Mouse (Mus musculus) small intestine, adult 2 months (tissue): Measurements from ENCODE around the gene Suclg2.

Experiments used
- CTCF ChIP-seq: fragments of 200-500 bp; IDR thresholded peaks from 2 replicates; pipeline ENCODE4 v1.5.1; 2012; ENCODE audit warnings: low read depth, mild to moderate bottlenecking, control low read depth, inconsistent platforms, low read length, moderate library complexity, mixed read lengths; ENCODE audit not compliant: insufficient replicate concordance, insufficient read length; ENCODE audit errors: extremely low read depth
- POLR2A ChIP-seq: fragments of 200-500 bp; IDR thresholded peaks from 2 replicates; pipeline ENCODE4 v1.6.1; 2012; ENCODE audit warnings: low read depth, mild to moderate bottlenecking, control low read depth, inconsistent platforms, low read length, moderate library complexity

DNA sequence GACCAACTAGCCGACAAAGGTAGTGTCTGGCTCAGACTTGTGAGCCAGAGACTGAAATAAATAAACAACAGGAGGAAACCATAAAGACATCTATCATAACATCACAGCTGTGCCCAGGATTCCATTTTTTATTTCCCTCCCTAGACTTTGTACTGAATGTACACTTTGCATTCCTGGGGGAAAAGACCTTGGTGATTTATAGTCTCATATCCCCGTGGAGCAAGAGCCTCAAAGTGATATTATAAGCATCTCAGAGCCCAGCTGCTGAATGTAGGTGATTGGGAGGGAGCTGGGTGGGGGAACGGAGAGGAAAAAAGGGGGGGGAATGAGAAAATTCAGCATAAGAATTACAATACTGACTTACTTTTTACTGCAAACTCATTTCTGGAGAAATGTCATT is 259.2 kb downstream of the Suclg2 start:
- no peak for TF ChIP-seq CTCF
- no peak for TF ChIP-seq POLR2A
